Mouse (Mus musculus) ES-E14 (cell line): ENCODE data around the gene Fam186b. TPM values are rescaled to one million over a fixed set of nuclear protein-coding genes. Genes with fewer than 3 reads are reported as not detected.

Experiments
- DNase-seq: peaks from one replicate; pipeline ENCODE4 v3.0.0-alpha.2; 2013; ENCODE audit warnings: low read depth, low spot score
- H3K27ac ChIP-seq: 2 replicates; pipeline ENCODE4 v1.5.1; 2012; ENCODE audit warnings: low read depth, mild to moderate bottlenecking, low read length, moderate library complexity, mixed read lengths; ENCODE audit not compliant: poor library complexity, insufficient read depth, severe bottlenecking
- H3K36me3 ChIP-seq: 2 replicates; pipeline ENCODE4 v1.6.1; 2012; ENCODE audit warnings: mild to moderate bottlenecking, low read length, moderate library complexity, mixed read lengths; ENCODE audit not compliant: control insufficient read depth, poor library complexity, insufficient read depth, severe bottlenecking
- H3K4me1 ChIP-seq, 2 experiments: fragments of 150-350 bp in 1 of 2; sonication (generic) in 1 of 2; 2 replicates each; pipeline ENCODE4 v1.6.1; 2012; ENCODE audit warnings: low read length in 2 of 2, mild to moderate bottlenecking in 1 of 2, mixed read lengths in 1 of 2; ENCODE audit not compliant: control insufficient read depth in 2 of 2, insufficient read depth in 2 of 2, poor library complexity in 1 of 2
- H3K4me3 ChIP-seq, 2 experiments: fragments of 150-350 bp in 1 of 2; sonication (generic) in 1 of 2; 2 replicates each; pipeline ENCODE4 v1.5.1; 2012; ENCODE audit warnings: low read length in 2 of 2, low read depth in 1 of 2, mild to moderate bottlenecking in 1 of 2, mixed read lengths in 1 of 2; ENCODE audit not compliant: insufficient read depth in 1 of 2, poor library complexity in 1 of 2, severe bottlenecking in 1 of 2
- H3K9ac ChIP-seq: 2 replicates; pipeline ENCODE4 v1.6.1; 2012; ENCODE audit warnings: low read depth, mild to moderate bottlenecking, low read length, mixed read lengths; ENCODE audit not compliant: poor library complexity, insufficient read depth, severe bottlenecking
- H3K9me3 ChIP-seq: fragments of 150-350 bp; sonication (generic); 2 replicates; pipeline ENCODE4 v1.6.1; 2012; ENCODE audit warnings: low read depth, mild to moderate bottlenecking, low read length; ENCODE audit not compliant: control insufficient read depth, insufficient read depth
- CHD2 ChIP-seq: IDR thresholded peaks from 2 replicates; pipeline ENCODE4 v1.6.1; 2014; ENCODE audit warnings: mild to moderate bottlenecking, low read depth, low read length, inconsistent platforms
- HCFC1 ChIP-seq: IDR thresholded peaks from 2 replicates; pipeline ENCODE4 v1.6.1; 2012; ENCODE audit warnings: low read length, inconsistent platforms, borderline replicate concordance; ENCODE audit not compliant: insufficient read depth
- MAFK ChIP-seq: IDR thresholded peaks from 2 replicates; pipeline ENCODE4 v1.6.1; 2014; ENCODE audit warnings: mild to moderate bottlenecking, low read depth, low read length, inconsistent platforms; ENCODE audit not compliant: insufficient read depth
- ZC3H11A ChIP-seq: IDR thresholded peaks from 2 replicates; pipeline ENCODE4 v1.6.1; 2012; ENCODE audit warnings: low read depth, mild to moderate bottlenecking, inconsistent platforms, low read length, borderline replicate concordance
- ZNF384 ChIP-seq: IDR thresholded peaks from 2 replicates; pipeline ENCODE4 v1.6.1; 2012; ENCODE audit warnings: low read depth, low read length, inconsistent platforms
- in situ Hi-C, 2 experiments: fragments of 600-800 bp; cut with MboI; formaldehyde crosslinking; loops; one replicate each; pipeline ENCODE4 v1.15.1; 2025; ENCODE audit warnings: low sequenced_read_pairs in 2 of 2, inconsistent platforms in 1 of 2; ENCODE audit not compliant: unreplicated experiment in 2 of 2
- total RNA-seq: library from RNA; depleted of rRNA; stranded (reverse); fragments of 300-350 nt; gene quantifications from 2 replicates; pipeline ENCODE4 v1.2.3, GENCODE M21; 2012

Fam186b gene
- total RNA-seq, 1 experiment = 0.40 TPM

DNA sequence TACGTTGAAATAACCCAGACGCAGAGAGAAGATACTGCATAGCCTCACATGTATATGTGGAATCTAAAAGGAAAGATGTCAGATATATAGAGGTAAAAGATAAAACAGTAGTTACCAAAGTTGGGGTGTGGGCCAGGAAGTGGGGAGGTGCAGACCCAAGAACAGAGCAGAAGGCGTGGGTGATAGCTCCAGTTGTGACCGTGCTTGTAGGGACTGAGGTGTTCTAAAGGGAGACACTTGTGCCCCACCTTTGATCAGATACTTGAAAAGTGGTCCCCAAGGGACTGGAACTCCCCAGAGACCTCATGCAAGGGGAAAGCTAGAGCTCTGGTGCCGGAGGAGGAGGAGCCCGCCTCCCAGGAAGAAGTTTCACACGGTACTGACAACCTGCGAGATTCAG, 19.6 kb downstream of the Fam186b start:
- Histone ChIP-seq H3K4me1 (peaks cover 0 to 2% of the 10 kb centered on the region in 2 experiments; a peak in 1 of 4 replicates), H3K36me3 (no peaks in the 10 kb centered on the region), H3K9ac (no peak overlapping the region), H3K9me3 (no peaks in the 10 kb centered on the region), H3K4me3 (no peak overlapping the region), H3K27ac (no peak overlapping the region)
- in situ Hi-C loops = no loop called here
- TF ChIP-seq CHD2 (no peak), ZNF384 (no peak), HCFC1 (no peak), MAFK (no peak), ZC3H11A (no peak)
- no peak for DNase-seq

GRCm38 (mm10) chr15:99265679-99266078, 30.0 kb downstream of the Fam186b start:
- no peak overlapping the region for H3K27ac ChIP-seq
- no peak overlapping the region for H3K4me3 ChIP-seq
- no peak overlapping the region for H3K9ac ChIP-seq
- no peaks in the 10 kb centered on the region for H3K9me3 ChIP-seq
- peak; percentile 90 for DNase-seq
- TF ChIP-seq ZC3H11A (peak; percentile 63; the same call in 1 of the 2 replicates), HCFC1 (no peak)
- no peaks in the 10 kb centered on the region for H3K36me3 ChIP-seq
- in situ Hi-C loops = no loop called here
- peaks cover 11% of the 10 kb centered on the region in 2 experiments; a peak in 3 of 4 replicates for H3K4me1 ChIP-seq

- H3K36me3 ChIP-seq = no peaks in the 10 kb centered on the region
- in situ Hi-C loops = no loop called here
- no peak overlapping the region for H3K9ac ChIP-seq
- no peak overlapping the region for H3K4me3 ChIP-seq
- TF ChIP-seq MAFK (no peak), HCFC1 (no peak)
- no peak for DNase-seq
- peaks cover 16 to 17% of the 10 kb centered on the region in 2 experiments; a peak in 3 of 4 replicates for H3K4me1 ChIP-seq
- H3K9me3 ChIP-seq = no peaks in the 10 kb centered on the region
- H3K27ac ChIP-seq = peak overlapping the region; percentile 11
These were observed 31.3 kb downstream of the Fam186b start for GRCm38 (mm10) chr15:99264363-99264762.

- TF ChIP-seq HCFC1 = no peak
- TF ChIP-seq ZNF384 = no peak
- TF ChIP-seq MAFK = no peak
- no peak for TF ChIP-seq CHD2
- TF ChIP-seq ZC3H11A = no peak
- no peak for DNase-seq
- Histone ChIP-seq H3K4me3 (no peak overlapping the region), H3K9me3 (no peaks in the 10 kb centered on the region), H3K4me1 (peaks cover 17 to 19% of the 10 kb centered on the region in 2 experiments; a peak in 3 of 4 replicates), H3K9ac (no peak overlapping the region), H3K27ac (no peak overlapping the region), H3K36me3 (no peaks in the 10 kb centered on the region)
- in situ Hi-C loops = no loop called here
These were observed 33.0 kb downstream of the Fam186b start for GRCm38 (mm10) chr15:99262702-99263101.

DNA sequence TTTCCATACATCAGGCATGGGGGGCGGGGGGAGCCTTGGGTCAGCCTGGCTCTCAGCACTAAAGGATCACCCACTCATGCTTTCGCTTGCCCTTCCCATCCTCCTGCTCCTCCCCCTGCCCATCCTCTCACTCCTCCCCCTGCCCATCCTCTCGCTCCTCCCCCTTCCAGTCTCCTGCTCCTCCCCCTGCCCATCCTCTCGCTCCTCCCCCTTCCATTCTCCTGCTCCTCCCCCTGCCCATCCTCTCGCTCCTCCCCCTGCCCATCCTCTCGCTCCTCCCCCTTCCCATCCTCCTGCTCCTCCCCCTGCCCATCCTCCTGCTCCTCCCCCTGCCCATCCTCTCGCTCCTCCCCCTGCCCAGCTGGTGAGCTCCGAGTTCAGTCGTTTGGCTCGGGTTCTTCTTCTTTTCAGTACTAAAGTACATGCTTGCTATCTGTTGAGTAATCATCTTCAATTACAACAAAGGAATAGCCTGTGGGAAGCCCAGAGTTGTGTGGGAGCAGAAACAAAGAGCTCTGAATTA, 35.9 kb downstream of the Fam186b start:
- in situ Hi-C loops = no loop called here
- Histone ChIP-seq H3K27ac (peak overlapping the region; percentile 45; the same call in 1 of the 2 replicates), H3K36me3 (no peaks in the 10 kb centered on the region; the same call in 1 of the 2 replicates), H3K9me3 (no peaks in the 10 kb centered on the region), H3K4me1 (peaks cover 14 to 22% of the 10 kb centered on the region in 2 experiments; a peak in 3 of 4 replicates), H3K9ac (peak overlapping the region; percentile 64; the same call in 1 of the 2 replicates), H3K4me3 (peak overlapping the region; percentile 46 to 48; a peak in 3 of 4 replicates)
- peak; percentile 77 for DNase-seq
- TF ChIP-seq ZC3H11A (no peak), CHD2 (no peak), MAFK (no peak), ZNF384 (no peak), HCFC1 (no peak)
